Mouse (Mus musculus): ENCODE measurements around the gene Cntn6. TPM values are rescaled to one million over a fixed set of nuclear protein-coding genes. Genes with fewer than 3 reads are reported as not detected.

Cntn6 gene
- not detected for total RNA-seq (2021)
- long read RNA-seq, experiment 1 = 0 reads
- long read RNA-seq, experiment 2 = 0 reads

DNA sequence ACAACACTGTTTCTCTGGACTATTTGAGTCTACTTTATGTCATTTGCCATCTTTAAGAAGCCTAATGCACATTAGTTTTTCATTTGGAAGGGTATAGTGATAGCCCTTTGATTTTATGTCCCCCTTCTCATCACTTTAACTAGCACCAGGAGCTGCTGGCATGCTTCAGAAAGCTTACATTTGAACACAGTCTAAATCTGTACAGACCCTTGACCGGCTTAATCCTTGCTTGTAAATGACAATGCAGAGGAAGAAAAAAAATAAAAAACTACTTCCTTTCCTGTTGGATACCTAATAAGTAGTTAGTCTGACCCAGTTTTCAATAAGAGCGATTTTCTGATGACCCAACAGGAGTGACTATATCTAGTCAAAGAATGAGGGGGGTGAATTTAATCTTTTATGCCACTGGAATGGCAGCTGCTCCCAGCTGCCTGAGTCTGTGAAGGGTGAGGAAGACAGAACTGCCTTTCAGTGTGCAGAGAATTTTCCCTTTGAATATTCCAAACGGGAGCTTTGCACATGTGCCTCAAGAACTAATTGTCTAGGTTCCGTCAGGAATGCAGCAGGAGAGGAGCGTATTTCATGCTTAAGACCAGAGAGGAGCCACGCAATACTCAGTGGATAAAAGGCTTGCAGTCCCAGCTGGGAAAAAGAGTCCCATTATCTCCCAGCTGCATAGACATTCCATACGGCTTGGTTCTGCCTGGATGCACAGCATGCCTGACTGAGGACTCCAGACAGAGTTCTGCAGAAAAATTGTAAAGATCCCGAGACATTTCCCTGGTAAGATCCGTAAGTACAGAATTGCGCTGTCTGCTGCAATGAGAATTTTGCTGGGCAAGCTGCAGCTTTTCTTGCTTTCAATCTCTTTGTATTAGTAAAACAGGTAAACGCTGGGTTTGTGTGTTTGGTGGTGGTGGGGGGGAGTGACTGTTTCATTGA, at the start of gene Cntn6:
TSS of gene Cntn6 (plus strand) at position 301 of the 942 bp plus-strand sequence.
- no peak for DNase-seq

DNA sequence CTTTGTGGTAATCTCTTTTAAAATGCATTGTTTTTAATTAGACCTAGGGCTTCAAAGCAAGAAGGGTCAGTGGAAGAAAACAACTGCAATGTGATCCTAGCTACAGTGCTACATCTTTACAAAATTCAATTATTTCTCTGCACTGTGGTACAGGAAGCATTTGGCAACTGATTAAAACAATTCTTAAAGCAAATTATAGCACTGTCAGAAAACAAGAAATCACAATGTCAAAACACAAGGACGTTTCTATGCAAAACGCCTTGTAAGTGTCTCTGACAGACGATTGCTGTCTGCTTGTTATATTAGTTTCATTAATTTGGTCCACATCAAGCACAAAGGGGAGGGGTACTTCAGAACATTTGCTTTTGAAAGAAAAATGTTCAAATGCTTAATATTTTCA, 48.9 kb upstream of the Cntn6 start:
- no peak for DNase-seq

DNA sequence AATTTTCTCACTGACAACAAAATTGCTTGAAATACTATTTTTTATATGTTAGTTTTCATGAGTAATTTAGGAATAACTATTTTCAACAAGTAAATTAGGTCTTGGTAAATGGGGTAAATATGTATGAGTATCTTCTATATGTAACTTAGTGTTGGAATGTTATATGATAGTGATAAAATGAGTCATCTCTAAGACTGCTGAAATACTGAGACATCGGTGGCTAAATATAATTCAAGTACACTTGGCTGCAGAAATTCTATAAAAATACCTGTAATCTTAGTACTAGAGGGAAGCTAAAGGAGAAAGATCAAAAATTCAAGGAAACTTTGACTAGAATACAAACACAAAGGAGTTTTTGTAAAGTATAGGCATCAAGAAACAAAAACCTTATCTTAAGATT, 21.9 kb upstream of the Cntn6 start:
- DNase-seq = no peak

DNA sequence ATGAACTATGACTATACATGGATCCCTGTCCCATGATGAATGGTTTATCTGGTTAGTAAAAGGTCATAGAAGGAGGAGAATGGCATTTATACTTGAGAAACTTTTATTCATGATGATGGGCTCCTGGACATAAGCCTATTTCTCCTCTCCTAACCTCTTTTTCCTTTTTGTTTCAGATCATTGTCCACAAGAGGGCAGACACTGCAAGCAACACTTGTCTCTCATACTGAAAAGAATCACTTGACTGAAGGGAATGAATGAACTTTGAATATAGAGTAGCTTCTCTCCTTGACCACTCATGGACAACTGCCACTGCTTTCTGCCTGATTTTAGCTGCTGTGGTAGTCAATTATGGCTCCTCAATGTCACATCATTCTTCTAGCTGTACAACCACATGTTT, 13.3 kb upstream of the Cntn6 start:
- DNase-seq = no peak

DNA sequence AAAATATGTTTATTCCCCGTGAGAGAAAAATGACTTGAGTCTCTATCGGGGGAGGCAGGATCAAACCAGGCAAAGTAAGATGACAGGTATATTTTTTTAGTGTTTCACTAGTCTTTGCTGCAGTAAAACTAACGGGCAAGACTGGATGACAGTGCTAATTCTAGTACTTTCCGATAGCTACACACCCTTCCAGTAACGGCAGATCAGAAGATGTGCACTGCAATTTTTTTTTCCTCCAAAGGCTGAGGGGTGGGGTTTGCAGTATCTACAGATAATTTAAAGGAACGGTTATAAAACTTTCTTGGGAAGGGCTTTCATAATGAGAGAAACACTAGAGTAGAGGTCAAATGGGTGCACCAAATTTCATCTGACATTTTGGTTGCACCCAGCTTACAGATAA, 869 bp downstream of the Cntn6 start:
- DNase-seq = no peak

DNA sequence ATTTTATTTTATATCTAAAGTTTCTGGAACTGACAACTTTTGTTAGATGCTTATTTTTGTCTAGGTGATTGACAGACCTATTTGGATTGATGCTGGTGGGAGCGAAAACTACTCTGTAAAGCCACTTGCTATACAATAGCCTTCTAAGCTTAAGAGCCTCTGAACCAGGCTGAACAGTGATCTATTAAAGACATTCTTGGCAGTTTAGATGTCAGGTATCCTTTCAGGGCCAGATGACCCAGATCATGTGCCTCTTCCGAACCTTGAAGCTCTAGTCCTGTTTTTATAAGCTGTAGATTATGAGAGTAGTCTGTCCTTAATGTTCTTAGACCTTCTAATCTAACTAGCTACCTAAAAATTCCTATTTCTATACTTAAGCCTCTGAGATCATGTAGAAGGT, 3.2 kb downstream of the Cntn6 start:
- no peak for DNase-seq

DNA sequence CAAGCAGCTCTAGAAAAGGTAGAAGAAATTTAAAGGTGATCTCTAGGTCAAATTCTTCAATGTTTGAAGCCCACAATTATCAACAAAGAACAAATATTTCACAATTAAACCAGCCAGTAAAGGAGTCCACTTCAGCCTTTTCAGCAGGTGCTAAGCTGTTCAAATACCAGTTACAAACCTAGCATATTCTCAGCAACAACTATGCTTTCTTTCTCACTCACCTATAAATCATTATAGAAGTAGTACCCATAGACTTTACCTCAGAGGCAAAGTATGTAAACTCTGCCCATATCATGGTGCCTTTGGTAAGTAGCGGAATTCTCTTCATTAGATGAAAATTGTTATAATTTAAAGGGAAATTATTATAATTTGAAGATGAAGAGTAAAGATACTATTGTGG, 71.4 kb downstream of the Cntn6 start:
- no peak for DNase-seq

DNA sequence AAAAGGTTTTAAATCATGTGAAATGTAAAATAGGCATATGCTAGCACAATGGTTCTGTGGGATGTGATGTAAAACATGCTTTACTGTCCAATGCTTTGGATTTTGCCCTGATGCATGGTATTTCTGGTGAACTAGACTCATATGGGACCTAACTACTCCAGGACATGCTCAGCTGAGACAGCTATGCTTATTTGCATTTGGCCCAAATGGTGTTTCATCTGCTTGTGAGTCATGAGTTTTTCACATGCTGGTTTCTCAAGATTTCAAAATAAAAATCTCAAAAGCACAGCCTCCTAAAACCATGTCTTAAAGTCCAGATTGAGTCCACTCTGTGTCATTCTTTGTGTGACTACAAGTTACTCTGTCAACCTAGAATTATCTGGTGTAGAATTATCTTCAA, 77.0 kb downstream of the Cntn6 start:
- DNase-seq = no peak

DNA sequence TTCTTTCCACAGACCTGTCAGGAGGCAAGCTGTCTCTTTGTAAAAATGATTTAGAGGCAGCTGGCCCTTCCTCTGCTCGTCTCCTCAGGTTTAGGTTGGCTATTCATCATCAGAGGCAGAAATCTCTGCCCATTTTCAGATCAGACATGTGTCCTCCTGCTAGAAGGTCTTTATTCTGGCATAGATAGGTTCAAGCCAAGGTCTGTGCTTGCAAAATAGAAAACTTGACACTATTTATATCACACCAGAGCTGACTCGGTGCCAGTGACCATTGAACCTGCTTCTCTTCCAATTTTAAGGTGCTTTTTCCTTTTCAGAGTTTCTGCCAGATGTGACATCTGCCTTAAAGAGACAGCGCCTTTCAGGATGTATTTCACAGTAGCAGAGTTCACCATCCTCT, 95.4 kb downstream of the Cntn6 start:
- DNase-seq = no peak

DNA sequence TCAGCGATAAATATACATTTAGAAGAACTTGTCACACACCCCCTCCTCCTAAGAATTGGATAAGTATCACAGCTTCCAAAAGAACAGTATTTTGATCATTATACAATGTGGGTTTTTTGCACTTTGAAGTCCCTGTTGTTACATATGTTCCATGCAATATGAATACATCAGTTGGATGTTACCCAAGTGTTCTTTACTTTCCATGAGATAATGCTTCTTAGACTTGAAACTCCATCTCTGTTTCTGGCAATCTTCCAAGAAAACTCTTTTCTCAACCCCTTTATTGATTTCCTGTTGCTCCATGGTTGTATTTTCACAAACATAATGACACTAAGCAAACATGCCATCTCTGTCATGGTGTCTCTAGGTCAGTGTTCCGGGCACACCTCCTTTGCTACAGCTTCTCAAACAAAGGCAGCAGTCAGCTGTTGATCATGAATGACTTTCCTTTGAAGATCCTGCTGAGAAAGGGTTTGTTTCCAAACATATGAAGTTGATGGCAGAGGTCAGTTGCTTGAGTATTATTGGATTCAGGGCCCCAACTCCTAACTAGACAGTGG, 108.3 kb downstream of the Cntn6 start:
- DNase-seq = no peak

DNA sequence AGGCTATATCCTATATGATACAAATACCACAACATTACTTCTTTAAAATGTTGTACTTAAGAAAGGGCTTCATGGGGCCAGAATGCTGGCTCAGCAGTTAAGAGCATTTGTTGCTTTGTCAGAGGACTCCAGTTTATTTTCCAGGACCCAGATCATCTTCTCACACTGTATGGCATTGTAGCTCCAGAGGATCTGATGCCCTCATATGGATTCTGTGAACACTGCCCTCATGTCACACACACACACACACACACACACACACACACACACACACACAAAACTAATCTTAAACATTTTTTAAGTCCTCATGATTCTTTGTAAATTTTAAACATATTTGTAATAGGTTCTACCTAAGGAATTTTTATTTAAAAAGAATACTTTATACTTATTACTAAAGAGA, 110.3 kb downstream of the Cntn6 start:
- DNase-seq = no peak

DNA sequence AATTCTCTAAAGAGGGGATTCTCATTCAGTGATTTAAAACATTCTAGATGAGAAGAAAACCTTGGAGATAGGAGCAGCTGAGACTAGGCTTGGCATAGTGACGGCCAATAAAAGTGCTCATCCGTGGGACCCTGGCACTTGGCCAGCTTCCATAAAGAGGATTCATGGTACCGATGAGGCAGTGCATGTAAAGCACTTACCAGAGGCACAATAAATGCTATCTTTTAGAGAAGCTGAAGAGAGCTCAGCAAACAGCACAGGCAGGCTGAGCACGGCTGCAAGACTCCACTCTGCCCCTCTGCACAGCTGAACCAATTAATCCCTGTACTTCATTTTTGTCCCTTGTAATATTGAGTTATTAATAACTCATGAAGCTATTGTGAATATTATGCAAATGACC, 110.8 kb downstream of the Cntn6 start:
- DNase-seq = no peak

DNA sequence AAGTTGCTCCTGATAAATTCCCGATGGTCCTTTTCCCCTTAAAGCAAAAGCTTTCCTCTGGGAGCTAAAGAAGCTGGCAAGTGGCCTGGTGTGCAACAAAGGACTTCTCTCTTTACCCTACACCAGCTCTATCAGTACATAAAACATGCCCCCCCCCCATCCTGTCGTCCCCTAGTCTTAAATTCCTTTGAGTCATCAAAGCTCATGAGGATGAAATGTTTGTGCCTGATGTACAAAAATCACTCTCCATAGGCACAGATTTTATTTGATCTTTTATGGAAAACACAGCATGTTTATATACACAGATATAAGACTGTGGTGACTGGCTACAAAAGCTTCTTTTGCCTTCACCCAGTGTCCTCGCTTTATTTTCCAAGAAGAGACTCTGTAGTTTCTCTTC, 112.6 kb downstream of the Cntn6 start:
- no peak for DNase-seq

DNA sequence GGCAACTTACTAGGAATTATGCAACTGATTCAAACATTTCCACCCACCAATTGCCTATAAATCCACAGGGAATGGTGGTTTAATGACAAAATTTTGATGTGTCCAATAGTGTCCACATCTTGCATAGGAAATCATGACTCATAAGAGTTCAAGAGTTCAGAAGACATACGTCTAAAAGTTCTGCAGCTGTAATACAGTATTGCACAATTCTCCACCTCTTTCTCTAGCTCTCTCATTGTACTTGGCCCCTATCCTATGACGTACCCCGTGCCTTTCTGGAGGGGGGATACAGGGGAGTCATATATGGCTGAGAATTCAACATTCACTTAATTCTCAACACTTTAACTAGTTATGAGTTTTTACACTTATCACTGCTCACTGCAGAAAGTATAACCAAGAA, 160.9 kb downstream of the Cntn6 start:
- no peak for DNase-seq

DNA sequence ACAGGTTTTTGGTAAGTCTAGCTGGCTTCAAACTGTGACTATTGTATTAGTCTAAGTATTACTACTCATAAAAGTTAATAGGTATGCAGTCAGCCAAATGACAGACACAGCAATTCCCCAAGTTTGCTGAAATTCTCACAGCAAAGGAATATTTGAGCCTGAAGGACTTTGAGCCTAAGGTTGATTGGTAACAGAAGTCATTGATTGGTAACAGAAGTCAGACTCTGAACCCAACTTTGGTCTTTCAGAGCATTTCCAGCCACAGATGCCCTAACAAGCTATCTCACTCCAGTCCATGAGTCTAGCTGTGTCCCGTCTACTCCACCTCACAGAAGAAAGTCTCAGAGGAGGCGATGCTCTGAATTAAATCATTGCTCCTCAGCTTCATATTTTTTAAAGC, 176.1 kb downstream of the Cntn6 start:
- no peak for DNase-seq

DNA sequence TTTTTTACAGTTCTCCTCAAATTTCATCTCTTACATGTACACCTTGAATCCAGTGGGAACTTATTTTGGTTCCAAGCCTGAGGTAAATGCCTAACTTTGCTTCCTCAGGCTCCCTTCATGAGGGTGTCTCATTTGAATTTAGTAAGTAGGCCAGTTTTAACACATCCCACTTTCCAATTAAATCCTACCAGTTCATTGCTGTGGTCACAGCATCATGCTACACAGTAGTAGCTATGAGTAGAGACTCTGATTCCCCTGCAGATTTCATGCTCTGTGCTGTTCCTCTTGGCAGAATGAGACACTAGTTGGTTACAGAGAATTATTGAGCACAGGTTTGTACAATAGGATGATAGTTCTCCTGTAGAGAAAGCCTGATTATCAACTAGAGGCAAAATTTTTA, 181.7 kb downstream of the Cntn6 start:
- no peak for DNase-seq

DNA sequence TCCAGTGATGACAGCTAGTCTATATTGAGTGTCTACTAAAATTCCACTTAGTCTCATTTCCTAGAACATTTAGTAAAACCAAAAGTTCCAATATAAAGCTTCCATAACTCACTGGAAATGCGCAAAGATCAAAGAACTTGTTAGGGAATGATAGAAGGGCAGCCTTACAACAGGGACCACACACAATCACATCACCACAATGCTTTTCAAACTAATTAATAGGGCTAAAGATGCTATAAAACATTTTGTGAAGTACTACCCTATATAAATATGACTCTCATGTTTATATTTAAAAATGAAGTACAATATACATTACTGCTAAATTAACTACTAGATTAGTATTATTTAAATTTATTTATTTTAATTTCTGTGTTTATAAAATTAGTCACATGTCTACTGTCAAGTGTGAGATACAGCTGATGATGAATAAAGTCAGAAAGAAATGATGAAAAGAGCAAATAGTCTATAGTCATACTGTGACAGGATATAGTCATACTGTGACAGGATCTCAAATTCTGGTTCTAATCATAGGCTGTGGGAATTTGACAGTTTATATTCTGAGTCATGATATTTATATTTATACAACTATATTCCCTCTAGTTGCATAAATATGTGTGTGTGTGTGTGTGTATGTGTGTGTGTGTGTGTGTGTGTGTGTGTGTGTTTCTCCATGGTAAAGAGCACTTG, 187.4 kb downstream of the Cntn6 start:
- DNase-seq = no peak

DNA sequence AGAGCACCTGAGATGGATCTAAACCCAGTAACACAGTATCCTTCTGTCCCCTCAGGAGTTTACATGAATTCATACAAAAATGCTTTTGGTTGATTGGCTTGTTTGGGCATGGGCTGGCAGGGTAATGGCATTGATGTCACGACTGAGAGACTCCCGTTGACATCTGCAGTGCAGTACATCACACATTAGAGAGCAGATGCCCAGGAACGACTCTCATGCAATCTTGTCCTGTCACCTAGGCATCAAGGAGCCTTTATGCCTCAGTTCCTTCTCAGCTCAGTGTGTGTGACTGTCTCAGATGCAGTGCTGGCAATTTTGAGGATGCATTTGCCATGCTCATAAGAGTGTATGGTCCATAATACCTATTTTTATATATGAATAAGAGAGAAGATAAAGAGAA, 195.4 kb downstream of the Cntn6 start:
- no peak for DNase-seq

DNA sequence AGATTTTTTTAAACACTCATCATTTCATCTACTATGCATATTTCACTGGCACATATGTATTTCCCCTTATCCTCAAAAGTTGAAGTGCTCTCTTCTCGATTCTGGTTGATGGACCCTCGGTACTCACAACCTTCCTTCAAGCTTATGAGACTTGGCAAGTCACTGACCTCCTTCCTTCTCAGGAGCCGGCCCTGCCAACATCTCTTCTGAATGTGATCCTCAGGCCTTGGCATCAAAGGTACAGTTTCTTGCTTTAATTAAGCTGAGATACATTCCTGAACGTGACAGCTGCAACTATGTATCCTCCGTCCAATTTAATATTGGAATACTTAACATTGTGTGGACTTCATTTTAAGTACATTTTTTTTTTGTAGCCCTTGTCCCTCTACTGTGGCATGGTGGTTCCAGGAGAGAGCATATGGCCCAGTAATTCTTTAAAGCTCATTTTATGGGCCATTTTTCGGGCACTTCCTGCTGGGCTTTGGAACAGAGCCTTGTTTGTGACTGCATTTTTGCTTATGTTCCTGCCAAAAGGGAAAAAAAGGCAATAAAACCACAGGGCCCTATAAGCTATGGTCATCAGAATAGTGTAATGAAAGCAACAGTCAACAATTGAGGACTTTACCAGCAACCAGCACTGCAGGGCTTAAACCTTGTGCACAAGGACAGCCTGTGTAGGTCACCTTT, 196.0 kb downstream of the Cntn6 start:
- no peak for DNase-seq

DNA sequence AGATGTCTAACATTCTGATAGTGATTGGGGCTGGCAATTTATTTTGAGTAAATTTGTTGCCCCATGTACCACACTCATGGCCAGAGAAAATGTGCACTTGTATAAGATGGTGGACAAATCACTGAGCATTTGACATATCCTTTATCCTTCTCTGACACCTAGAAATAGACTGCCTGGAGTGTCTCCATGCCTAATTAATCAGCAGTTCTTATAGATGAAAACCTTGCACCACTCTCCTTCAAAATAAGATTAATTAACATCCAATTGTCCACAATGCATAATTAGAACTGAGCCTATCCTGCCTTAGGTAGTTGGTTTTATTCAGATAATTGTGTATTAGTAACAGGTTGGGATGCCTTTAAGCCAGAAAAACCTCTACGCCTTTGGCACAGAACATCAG, 236.0 kb downstream of the Cntn6 start:
- no peak for DNase-seq

DNA sequence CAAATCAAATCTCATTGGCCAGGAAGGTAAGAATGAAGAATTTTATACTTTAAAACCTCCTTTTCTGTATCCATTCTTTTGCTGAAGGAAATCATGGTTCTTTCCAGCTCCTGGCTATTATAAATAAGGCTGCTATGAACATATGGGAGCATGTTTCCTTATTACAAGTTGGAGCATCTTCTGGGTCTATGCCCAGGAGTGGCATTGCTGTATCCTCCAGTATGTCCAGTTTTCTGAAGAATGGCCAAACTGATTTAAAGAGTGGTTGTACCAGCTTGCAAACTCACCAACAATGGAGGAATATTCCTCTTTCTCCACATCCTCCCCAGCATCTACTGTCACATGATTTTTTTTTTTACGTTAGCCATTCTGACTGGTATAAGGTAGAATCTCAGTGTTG, 241.7 kb downstream of the Cntn6 start:
- DNase-seq = no peak

DNA sequence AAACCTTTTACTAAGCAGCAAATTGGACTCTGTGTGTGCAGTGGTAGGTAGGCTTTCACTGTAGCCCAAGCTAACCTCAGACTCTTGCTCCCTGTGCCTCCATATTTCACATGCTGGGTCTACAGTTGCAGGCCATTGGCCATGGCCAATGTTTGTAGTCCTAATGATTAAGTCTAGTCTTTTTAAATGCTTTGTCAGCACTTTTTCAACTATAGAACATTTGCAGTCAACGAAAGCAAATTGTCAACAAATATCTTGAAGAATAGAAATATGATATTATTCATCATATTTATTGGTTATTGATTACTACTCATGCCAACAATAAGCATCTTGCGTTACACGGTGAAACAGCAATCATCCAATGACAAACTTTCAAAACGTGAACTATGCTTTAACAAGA, 246.4 kb downstream of the Cntn6 start:
- DNase-seq = no peak

DNA sequence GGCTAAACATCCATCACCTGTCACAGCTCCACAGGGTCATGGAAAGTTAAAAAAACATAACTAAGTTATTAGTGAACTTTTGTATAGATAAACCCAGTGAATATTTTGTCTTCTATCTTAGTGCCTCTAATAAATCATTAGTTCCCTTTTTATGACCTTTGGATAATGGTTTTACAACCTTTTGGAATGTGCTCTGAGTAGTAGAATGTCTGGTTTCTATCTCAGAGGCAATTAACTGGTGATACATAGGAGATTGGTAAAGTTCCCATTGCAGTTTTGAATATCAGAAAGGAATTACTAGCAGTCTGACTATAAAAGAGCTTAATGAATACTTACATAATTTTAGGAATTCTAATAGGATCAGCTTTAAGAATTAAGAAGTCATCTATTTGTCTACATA, 265.5 kb downstream of the Cntn6 start:
- DNase-seq = no peak
